Mouse (Mus musculus): ENCODE measurements around the gene Ctsg.
"Not testable (repeated sequence)": the region's sequence is repeated elsewhere in the genome, so short reads cannot be mapped to it uniquely, and the experiment has no call there.

The Ctsg gene
- long read RNA-seq, experiment 1, result 0 reads
- long read RNA-seq, experiment 2, result 0 reads

GRCm38 (mm10) chr14:56102386-56102785 lies at the start of gene Ctsg:
Gene Ctsg, minus strand, starts transcription at chr14:56102574.
- intact Hi-C loops (cut with DNase I), result no loop called here

- intact Hi-C loops (cut with DNase I), result not testable (repeated sequence)
These were observed 31.3 kb upstream of the Ctsg start for GRCm38 (mm10) chr14:56133675-56134074.

DNA sequence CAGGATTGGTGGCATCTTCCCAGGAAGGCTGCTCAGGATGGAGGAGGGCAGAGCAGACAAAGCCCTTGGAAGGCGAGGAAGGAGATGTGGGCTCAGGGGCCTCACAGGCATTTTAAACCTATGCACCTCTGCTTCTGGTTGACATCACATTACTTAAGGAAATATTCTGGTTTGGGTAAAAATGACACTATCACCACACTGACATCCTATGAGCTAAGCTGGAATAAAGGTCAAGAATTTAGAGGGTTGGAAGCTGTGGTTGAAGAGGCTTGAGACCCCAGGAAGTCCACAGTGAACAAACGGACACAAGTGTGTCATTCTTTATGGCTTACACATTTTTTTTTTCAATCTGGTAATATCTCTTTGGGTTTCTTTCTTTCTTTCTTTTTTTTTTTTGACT lies 30.1 kb upstream of the Ctsg start, which contains the start of gene Gzmd:
TSS of gene Gzmd (minus strand) at position 101 of the 400 bp plus-strand sequence.
- intact Hi-C loops (cut with DNase I), result not testable (repeated sequence)

- intact Hi-C loops (cut with DNase I), result no loop called here
These were observed 26.0 kb upstream of the Ctsg start for GRCm38 (mm10) chr14:56128341-56128740.

GRCm38 (mm10) chr14:56123516-56123915 lies 21.1 kb upstream of the Ctsg start:
- intact Hi-C loops (cut with DNase I), result no loop called here

- intact Hi-C loops (cut with DNase I), result no loop called here
These were observed 18.2 kb upstream of the Ctsg start, which contains the start of gene Gzme for GRCm38 (mm10) chr14:56120525-56120924. Gene Gzme, minus strand, starts transcription at chr14:56120625.

DNA sequence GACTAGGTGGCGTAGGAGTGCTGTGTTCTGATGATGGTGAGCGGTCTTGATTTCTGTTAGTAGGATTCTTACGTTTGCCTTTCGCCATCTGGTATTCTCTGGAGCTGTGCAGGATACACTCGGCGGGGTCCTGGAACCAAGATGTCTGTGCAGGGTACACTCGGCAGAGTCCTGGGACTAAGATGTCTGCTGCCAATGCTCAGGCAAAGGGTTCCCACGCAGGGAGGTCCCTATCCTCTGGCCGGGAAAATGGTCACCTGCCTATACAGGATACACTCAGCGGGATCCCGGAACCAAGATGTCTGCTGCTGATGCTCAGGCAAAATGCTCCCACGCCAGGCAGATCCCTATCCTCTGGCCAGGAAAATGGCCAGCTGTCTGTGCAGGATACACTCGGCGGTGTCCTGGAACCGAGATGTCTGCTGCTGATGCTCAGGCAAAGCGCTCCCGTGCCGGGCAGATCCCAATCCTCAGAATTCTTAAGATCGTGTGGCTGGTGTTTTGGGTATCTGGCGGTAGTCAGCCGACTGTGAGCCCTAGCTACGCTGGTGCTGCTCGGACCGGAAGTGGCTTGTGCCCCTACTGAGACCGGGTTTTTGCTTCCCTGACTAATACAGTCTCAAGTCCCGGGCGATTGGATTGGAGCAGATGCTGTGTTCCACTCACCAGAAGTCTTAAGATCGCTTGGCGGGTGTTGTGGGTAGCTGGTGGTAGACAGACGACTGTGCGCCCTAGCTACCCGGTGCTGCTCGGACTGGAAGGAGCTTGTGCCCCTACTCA lies 13.3 kb upstream of the Ctsg start:
- intact Hi-C loops (cut with DNase I), result not testable (repeated sequence)

GRCm38 (mm10) chr14:56105447-56106180 lies 3.2 kb upstream of the Ctsg start:
- intact Hi-C loops (cut with DNase I), result no loop called here

- intact Hi-C loops (cut with DNase I), result no loop called here
These were observed 2.6 kb upstream of the Ctsg start for GRCm38 (mm10) chr14:56105016-56105415.

DNA sequence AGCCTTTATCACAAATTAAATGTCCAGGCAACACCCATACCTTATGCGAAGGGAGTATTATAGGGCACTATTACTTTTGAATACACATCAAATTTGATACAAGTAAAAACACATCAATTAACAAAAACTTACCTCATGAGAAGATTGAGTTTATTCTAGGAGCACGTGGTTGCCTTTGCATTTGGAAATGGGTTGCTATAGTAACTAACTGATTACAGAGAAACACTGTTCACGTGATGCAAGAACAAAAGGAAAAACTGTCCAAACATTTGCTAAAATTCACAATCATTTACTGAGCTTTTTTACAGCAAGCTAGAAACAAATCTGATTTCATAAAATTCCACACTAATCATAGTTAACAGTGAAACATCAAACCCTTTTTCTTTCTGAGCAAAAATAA lies 1.1 kb upstream of the Ctsg start:
- intact Hi-C loops (cut with DNase I), result no loop called here

GRCm38 (mm10) chr14:56098940-56099339 lies 3.4 kb downstream of the Ctsg start:
- intact Hi-C loops (cut with DNase I), result no loop called here

DNA sequence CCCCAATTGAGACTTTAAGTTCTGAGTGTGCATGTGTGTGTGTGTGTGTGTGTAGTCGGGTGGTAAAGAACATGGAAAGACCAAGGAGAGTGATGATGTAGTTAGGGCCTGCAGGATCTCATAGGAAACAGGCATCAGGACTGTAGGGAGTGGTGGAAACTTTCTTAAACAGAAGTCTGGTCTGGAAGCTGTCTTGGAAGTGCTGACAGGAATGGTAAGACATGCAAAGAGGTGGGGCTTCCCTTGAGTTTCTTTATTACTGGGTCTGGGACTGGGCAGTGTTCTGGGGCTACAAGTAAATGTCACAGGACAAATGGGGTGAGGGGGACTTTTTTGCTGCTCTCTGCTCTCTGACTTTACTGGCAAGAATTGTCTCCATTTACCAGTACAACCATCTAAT lies 4.8 kb downstream of the Ctsg start:
- intact Hi-C loops (cut with DNase I), result no loop called here

DNA sequence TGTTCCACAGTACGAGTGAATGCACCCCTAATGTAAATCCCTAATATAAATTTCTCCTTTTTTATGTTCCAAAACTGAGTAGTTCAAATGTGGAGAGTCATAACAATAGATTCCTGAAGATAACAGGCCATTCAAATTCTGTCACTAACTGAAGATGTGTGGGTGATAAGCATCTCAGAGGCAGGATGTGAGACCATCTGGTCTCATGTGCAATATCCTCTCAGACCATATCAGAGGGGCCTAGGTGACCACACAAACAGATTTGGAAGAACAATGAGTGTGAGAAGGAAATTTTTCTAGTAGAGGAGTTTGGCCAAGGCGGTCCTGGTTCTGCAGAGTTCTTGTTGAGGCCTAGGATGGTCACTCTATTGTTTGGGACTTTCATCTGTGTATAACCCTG lies 9.0 kb downstream of the Ctsg start:
- intact Hi-C loops (cut with DNase I), result no loop called here

GRCm38 (mm10) chr14:56086711-56087110 lies 15.7 kb downstream of the Ctsg start:
- intact Hi-C loops (cut with DNase I), result no loop called here

DNA sequence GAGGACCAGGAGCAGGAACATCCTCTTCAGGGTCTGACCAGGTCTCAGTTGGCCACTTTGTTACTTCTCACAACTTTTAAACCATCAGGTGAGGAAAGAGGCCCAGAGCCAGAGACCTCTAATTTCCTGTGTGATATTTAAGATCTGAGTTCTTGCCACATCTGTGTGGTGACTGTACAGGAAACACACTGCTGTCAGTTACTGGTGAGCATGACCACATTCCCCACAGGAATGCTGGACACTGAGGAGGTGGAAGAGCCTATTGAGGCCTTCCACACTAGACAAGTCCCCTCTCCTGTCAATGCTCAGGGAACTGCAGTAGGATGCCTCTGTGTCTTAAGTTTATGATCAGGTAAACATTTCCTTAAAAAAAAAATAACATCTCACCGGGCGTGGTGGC lies 17.2 kb downstream of the Ctsg start, which contains the start of gene Mcpt8:
TSS of gene Mcpt8 (minus strand) at position 107 of the 400 bp plus-strand sequence.
- intact Hi-C loops (cut with DNase I), result no loop called here

- intact Hi-C loops (cut with DNase I), result no loop called here
These were observed 20.4 kb downstream of the Ctsg start for GRCm38 (mm10) chr14:56082016-56082415.

GRCm38 (mm10) chr14:56062213-56062612 lies 40.2 kb downstream of the Ctsg start, which contains the start of gene Mcpt4:
Gene Mcpt4, minus strand, starts transcription at chr14:56062313.
- intact Hi-C loops (cut with DNase I), result not testable (repeated sequence)

GRCm38 (mm10) chr14:56057722-56058121 lies 44.7 kb downstream of the Ctsg start:
- intact Hi-C loops (cut with DNase I), result no loop called here

- intact Hi-C loops (cut with DNase I), result no loop called here
These were observed 47.0 kb downstream of the Ctsg start for GRCm38 (mm10) chr14:56055408-56055807.

All from adrenal gland (tissue).